Mouse (Mus musculus) hindbrain, embryonic 15.5 days (tissue): ENCODE results near the gene Scgb1b11. TPM values are rescaled to one million over a fixed set of nuclear protein-coding genes. Genes with fewer than 3 reads are reported as not detected.
"Not testable (repeated sequence)": the region's sequence is repeated elsewhere in the genome, so short reads cannot be mapped to it uniquely, and the experiment has no call there.

ENCODE experiments used
- ATAC-seq: fragments of 200-750 bp; cut with Nextera tagmentation; 2 replicates; pipeline ENCODE4 v1.8.0; 2017; ENCODE audit warnings: low read depth, moderate number of reproducible peaks, moderate TSS enrichment; ENCODE audit not compliant: low FRiP score
- H3K27ac ChIP-seq: fragments of 300-500 bp; sonication (generic); replicated peaks from 2 replicates; pipeline ENCODE4 v1.5.1; 2015; ENCODE audit warnings: mild to moderate bottlenecking, inconsistent platforms
- H3K27me3 ChIP-seq: fragments of 300-500 bp; sonication (generic); 2 replicates; pipeline ENCODE4 v1.6.1; 2015; ENCODE audit warnings: control low read depth, inconsistent platforms
- H3K36me3 ChIP-seq: fragments of 300-500 bp; sonication (generic); 2 replicates; pipeline ENCODE4 v1.6.1; 2015; ENCODE audit warnings: control low read depth, inconsistent platforms
- H3K4me1 ChIP-seq: fragments of 300-500 bp; sonication (generic); replicated peaks from 2 replicates; pipeline ENCODE4 v1.6.1; 2015; ENCODE audit warnings: control low read depth, inconsistent platforms
- H3K4me2 ChIP-seq: fragments of 300-500 bp; sonication (generic); 2 replicates; pipeline ENCODE4 v1.6.1; 2015; ENCODE audit warnings: moderate library complexity, mild to moderate bottlenecking, inconsistent platforms
- H3K4me3 ChIP-seq: fragments of 300-500 bp; sonication (generic); 2 replicates; pipeline ENCODE4 v1.5.1; 2015; ENCODE audit warnings: mild to moderate bottlenecking, inconsistent platforms
- H3K9ac ChIP-seq: fragments of 300-500 bp; sonication (generic); 2 replicates; pipeline ENCODE4 v1.6.1; 2015; ENCODE audit warnings: inconsistent platforms
- H3K9me3 ChIP-seq: fragments of 300-500 bp; sonication (generic); 2 replicates; pipeline ENCODE4 v1.6.1; 2016; ENCODE audit warnings: control low read depth, inconsistent platforms
- WGBS: fragments of 180-500 bp; shearing (Covaris S2); methylation state at CpG from one replicate; pipeline ENCODE4 v1.1.7; 2015; 5-methylcytosine and 5-hydroxymethylcytosine counted together
- polyA plus RNA-seq: library from polyadenylated mRNA; unstranded; fragments of >200 nt; fragmentation: Nextera tagmentation; extraction: Ambion mirVana; gene quantifications from 2 replicates; pipeline ENCODE4 v1.2.1, GENCODE M21; 2015

The Scgb1b11 gene
- not detected in 2 replicates for polyA plus RNA-seq

DNA sequence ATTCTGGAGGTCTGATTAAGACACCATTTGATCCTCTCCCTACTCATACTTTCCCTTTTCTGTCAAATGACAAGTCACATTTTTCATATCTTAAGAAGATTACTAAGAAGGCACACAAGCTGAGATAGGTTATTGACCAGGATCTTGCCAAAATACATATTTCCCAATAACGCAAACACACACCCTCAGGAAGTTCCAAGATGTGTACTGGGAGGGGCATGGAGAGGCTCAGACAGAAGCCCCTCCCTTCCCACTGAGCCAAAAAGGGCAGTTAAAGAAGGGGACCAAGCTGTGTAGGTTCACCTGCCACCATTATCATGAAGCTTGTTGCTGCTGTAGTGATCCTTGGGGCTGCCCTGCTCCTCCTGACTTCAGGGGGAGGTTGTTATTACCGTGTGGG, at the start of gene Scgb1b11:
Gene Scgb1b11 (plus strand): TSS at position 301 of the 400 bp plus-strand sequence.
- ATAC-seq, H3K36me3 ChIP-seq, H3K9ac ChIP-seq, H3K9me3 ChIP-seq, H3K27ac ChIP-seq, H3K27me3 ChIP-seq, H3K4me3 ChIP-seq, H3K4me2 ChIP-seq, H3K4me1 ChIP-seq: not testable (repeated sequence)
- no CpG with 5 or more reads among the region's 2 CpGs for WGBS

DNA sequence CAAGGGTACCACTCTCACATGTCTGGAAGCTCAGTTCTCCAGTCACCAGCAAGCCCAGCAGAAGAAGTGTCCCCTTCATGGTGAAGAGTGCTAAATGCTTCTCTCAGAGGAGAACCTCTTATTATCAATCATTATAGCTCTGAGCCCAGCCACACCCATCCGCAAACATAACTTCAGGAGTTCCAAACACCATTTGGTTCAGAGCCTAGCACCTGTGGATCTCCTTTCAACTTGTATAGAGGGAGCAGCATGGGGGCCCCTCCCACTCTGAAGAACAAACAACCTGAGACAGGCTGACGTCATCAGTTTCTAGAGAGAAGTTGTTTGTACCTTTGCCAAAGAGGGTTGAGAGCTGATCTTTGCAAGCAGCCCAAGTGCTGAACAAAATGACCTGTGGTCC, 11.6 kb upstream of the Scgb1b11 start, which contains the start of gene Scgb2b11:
Gene Scgb2b11 (minus strand): TSS at position 101 of the 400 bp plus-strand sequence.
- not testable (repeated sequence) for H3K4me1 ChIP-seq, H3K27ac ChIP-seq, H3K27me3 ChIP-seq, H3K4me3 ChIP-seq, ATAC-seq, H3K9ac ChIP-seq, H3K9me3 ChIP-seq, H3K4me2 ChIP-seq, H3K36me3 ChIP-seq
- WGBS = 98% methylated on average over 2 of the region's 2 CpGs

Other genes with a start within 250 kb of the Scgb1b11 start
- gene Scgb1b10, start 122.0 kb upstream of the Scgb1b11 start, polyA plus RNA-seq = not detected in 2 replicates
- gene Scgb2b11, start 11.7 kb upstream of the Scgb1b11 start, polyA plus RNA-seq = not detected in 2 replicates
- gene Scgb2b12, start 104.4 kb downstream of the Scgb1b11 start, polyA plus RNA-seq = not detected in 2 replicates
- gene Scgb1b12, start 111.3 kb downstream of the Scgb1b11 start, polyA plus RNA-seq = not detected in 2 replicates
- not detected in 2 replicates for gene Scgb1b29, start 218.7 kb downstream of the Scgb1b11 start, polyA plus RNA-seq